Mouse (Mus musculus): Measurements from ENCODE around the gene Tradd.

DNA sequence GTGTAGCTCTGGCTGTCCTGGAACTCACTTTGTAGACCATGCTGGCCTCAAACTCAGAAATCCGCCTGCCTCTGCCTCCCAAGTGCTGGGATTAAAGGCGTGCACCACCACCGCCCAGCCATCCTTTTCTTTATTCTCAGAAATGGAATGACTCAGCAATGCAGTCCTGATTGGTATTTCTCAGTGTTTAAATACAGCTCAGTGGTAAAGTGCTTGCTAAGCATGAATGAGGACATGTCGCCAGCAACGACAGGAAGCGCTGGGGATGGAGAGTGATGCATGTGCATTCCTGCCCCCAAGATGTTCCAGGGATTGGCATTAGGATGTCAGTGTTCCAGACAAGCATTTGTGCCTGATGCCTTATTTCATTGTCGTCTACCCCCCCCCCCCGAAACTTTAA is 39.0 kb upstream of the Tradd start:
- TF ChIP-seq POLR2A (IDR thresholded peaks at IDR 0.05; ENCODE audit: borderline replicate concordance, extremely low read depth, insufficient read depth, insufficient read length, poor library complexity, severe bottlenecking), result no peak
- TF ChIP-seq CTCF (IDR thresholded peaks at IDR 0.05; ENCODE audit: borderline replicate concordance, extremely low read depth, insufficient read depth, insufficient read length), result no peak
